Mouse (Mus musculus) cortical plate, adult 2 months (tissue): ENCODE measurements around the gene Taok1. TPM values are rescaled to one million over a fixed set of nuclear protein-coding genes. Genes with fewer than 3 reads are reported as not detected.

Experiments used
- H3K27ac ChIP-seq: fragments of 200-500 bp; 2 replicates; pipeline ENCODE4 v1.5.1; 2012; ENCODE audit warnings: low read length, control low read depth, inconsistent platforms; ENCODE audit not compliant: insufficient read depth
- H3K4me1 ChIP-seq: fragments of 200-500 bp; 2 replicates; pipeline ENCODE4 v1.6.1; 2011; ENCODE audit warnings: low read length; ENCODE audit not compliant: control insufficient read depth, insufficient read depth
- H3K4me3 ChIP-seq: fragments of 200-500 bp; 2 replicates; pipeline ENCODE4 v1.5.1; 2011; ENCODE audit warnings: mild to moderate bottlenecking, low read length, control low read depth; ENCODE audit not compliant: insufficient read depth
- CTCF ChIP-seq: fragments of 200-500 bp; IDR thresholded peaks from 2 replicates; pipeline ENCODE4 v1.5.1; 2011; ENCODE audit warnings: mild to moderate bottlenecking, control low read depth, low read length; ENCODE audit not compliant: insufficient read depth; ENCODE audit errors: extremely low read depth
- POLR2A ChIP-seq: fragments of 200-500 bp; IDR thresholded peaks from 2 replicates; pipeline ENCODE4 v1.6.1; 2011; ENCODE audit warnings: mild to moderate bottlenecking, low read length, control low read depth; ENCODE audit not compliant: insufficient read depth; ENCODE audit errors: extremely low read depth
- polyA plus RNA-seq: library from polyadenylated mRNA; depleted of rRNA; stranded (reverse); fragments of >200 nt; gene quantifications from 2 replicates; pipeline ENCODE4 v1.2.3, GENCODE M21; 2012

The Taok1 gene
- polyA plus RNA-seq, 1 experiment: 29.9 TPM

DNA sequence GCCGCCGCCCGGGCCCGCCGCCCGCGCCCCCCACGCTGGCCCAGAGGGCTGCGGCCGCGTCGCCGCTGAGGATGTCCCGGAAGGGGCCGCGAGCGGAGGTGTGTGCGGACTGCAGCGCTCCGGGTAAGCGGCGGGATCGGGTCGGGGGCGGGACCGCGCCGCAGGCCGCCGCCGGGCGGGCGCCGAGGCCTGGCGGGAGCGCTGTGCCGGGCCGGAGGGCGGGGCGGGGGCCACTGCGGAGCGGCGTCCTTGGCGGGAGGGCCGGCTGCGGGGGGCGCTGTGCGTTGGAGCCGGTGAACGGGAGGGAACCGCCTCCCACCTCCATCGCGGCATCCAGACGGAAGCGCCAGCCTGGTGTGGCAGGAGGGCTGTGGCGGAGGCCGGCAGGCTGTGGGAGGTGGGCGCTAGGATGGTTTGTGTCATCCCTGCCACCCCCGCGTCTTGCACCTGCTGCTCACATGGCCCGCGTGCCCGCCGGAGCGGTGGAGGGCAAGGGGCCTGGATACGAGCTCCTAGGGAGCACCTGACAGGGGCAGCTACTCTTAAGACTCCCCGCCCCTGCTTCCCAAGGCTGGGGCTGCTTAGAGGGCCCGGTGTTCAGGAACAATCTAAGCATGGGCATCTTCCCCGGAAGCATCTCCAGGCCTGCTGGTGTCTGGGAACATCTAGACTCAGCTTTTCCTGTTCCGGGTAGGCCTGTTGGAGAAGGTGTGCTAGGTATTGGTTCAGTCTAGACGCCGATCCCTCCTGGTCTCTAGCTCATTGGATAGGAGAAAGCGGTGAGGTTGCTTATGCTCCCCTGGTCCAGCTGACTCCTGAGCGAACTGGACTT lies 113.9 kb downstream of the Taok1 start, which contains the start of gene Git1:
Gene Git1, plus strand, starts transcription at position 51 of the 832 bp plus-strand sequence.
- H3K27ac ChIP-seq: peak within 1 kb of the TSS; percentile 80
- peak within 1 kb of the TSS; percentile 54 for H3K4me3 ChIP-seq
- H3K4me1 ChIP-seq: peaks cover 9% of the 10 kb centered on the region
- TF ChIP-seq POLR2A (peak; percentile 50; the same call in 1 of the 2 replicates), CTCF (no peak)

DNA sequence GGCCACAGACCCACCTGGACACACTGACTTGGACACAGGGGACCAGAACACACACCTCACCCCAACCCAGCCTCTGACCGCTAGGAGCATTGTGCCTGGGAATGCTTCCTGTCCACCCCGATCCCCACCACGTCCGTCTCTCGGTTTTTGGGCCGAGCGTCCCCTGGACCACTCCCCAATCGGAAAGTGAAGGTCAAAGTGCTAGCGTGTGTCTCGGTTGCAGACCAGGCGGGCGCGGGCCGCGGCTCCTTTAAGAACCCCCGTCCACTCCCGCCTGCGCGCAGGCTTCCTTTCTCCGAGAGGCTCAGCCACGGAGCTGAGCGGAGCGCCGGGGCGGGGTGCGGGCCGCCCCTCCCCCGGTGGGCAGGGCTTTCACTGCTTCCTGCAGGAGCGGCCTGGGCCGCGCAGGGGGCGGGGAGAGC lies 114.7 kb downstream of the Taok1 start:
- TF ChIP-seq POLR2A: peak; percentile 41; the same call in 1 of the 2 replicates
- no peak for TF ChIP-seq CTCF
- Histone ChIP-seq H3K4me3 (peak overlapping the region; percentile 54), H3K27ac (peak overlapping the region; percentile 47), H3K4me1 (peaks cover 8% of the 10 kb centered on the region)

DNA sequence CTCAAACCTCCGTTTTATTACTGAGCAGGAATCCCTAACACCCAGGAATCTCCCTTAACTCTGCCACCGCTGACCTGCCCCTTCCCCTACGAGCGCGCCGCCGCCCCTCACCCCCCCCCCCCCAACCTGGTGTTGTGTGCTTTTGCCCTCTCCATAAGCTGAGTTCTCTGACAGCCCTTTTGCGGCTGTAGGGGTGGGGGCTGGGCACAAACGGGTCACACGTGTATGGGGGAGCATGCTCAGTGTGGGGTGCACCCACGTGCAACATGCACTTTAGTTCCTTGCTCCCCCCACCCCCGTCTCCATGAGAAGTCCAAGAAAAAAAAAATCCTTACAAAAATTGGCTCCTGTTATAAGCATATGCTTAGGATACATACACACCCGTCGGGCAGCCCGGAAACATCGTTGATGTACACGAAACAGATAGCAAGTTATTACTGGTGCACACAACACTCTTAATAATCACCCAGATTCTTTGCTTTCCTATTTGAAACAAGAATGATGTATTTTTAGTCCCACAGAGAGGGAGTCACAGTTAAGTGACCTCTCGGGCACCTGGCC lies 115.2 kb downstream of the Taok1 start:
- TF ChIP-seq CTCF: no peak
- TF ChIP-seq POLR2A: no peak
- Histone ChIP-seq H3K27ac (peak overlapping the region; percentile 47), H3K4me3 (peak overlapping the region; percentile 54), H3K4me1 (peaks cover 11% of the 10 kb centered on the region)

DNA sequence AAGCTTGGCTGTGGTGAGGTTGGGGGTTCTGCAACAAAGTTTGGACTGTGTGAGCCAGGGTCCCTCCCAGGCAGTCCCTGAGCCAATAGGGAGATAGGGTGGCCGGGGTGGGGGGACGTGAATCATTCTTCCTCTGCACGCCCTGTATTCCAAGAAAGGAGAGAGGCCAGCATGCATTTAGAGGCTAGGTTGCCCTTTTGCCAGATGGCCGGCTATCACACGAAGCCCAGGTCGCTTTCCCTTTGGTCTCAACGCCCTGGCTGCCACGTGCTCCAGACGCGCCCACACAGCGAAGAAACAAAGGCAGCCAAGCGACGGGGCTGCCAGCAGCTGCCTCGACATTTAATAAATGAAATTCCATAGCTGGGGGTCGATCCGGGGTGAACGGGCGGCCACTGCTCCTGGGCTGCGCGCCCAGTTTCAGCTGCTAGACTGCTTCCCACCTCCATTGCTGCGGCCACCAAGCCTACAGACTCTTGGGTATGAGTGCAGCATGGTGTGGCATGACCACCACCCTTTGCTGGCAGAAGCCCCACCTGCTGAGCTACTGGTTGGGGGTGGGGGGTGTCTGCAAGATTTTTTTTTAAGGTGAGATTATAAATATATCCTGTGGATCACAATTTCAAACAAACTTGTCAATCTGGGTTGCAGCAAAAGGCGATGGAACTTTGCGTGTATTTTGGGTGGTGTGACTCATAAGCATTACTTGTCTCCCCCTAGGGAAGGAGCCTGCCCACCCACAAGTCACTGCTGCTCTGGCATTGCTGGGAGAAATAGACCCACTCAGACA lies 115.9 kb downstream of the Taok1 start:
- Histone ChIP-seq H3K4me1 (peaks cover 12% of the 10 kb centered on the region), H3K27ac (peak overlapping the region; percentile 78), H3K4me3 (peak overlapping the region; percentile 54)
- TF ChIP-seq POLR2A: 0 out of 2 replicates have a peak, but pooled peaks have one; percentile 48
- TF ChIP-seq CTCF: no peak

DNA sequence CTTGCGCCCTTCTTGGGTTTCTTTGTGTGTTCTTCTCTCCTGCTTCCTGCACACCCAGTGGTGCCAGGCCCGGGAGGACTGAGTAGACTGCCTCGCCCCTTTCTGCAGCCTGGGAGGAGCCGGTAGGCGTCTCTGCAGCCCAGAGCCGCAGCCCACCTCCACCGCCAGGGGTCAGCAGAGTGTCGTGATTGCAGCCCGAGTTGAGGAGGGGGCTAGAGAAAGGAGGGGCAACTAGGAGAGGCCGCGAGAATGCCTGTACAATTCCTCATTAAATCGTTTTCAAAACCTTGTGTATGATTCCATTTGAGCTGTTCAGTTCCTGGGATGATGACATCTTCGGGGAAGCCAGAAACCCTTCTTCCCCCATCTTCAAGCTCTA lies 116.5 kb downstream of the Taok1 start:
- TF ChIP-seq POLR2A (peak; percentile 52; the same call in 1 of the 2 replicates), CTCF (peak; percentile 74)
- Histone ChIP-seq H3K4me3 (peak overlapping the region; percentile 54; the same call in 1 of the 2 replicates), H3K4me1 (peaks cover 14% of the 10 kb centered on the region), H3K27ac (peak overlapping the region; percentile 78)

DNA sequence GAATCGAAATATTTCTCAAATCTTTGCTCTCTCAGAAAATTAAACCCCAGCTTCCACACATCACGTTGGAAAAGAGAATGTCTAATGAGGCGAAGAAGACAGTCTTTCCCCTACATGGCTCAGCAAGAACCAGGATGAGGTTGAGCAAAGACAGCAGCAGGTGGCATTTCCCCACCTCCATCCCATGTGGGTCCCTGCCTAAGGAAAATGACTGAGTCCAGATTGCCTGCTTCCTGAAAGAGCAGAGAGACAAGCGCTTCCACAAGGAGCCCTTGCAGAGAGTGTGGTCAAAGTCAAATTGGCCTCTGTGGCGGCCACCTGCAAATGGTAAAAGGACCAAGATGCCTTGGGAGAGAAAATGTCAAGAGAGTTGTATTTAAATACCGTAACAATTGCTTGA lies 117.2 kb downstream of the Taok1 start:
- H3K4me3 ChIP-seq: peak overlapping the region; percentile 94
- TF ChIP-seq CTCF: no peak
- peaks cover 18% of the 10 kb centered on the region for H3K4me1 ChIP-seq
- peak overlapping the region; percentile 49 for H3K27ac ChIP-seq

DNA sequence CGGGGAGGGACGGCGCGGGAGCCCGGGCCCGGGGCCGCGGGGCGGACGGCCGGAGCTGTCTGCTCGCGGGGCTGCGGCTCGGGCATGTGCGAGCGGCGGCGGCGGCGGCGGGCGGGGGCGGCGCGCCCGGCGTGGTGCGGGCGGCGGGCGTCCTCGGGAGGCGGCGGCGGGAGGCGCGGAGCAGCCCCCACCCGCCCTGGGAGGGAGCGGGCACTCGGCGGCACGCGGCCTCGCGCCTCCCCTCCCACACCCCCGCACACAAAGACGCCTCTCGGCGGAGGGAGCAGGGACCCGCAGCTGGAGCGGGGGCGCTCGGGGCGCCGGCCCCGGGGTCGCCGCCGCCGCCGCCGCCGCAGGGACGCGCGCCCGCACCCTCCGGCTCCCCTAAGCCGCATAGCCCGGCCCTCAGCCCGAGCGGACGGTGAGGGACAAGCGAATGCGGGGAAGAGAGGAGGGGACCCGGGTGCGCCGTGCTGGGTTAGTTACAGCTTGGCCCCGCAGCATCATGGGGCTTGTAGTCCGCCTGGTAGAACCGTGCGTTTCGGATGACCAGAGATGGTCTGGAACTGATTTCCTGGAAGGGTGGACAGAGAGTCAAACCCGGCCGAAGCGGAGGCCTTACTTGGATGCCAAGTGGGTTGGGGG lies 117.9 kb downstream of the Taok1 start, which contains the start of gene Ankrd13b:
Gene Ankrd13b, minus strand, starts transcription at position 88 of the 645 bp plus-strand sequence.
- TF ChIP-seq POLR2A (peak; percentile 65), CTCF (no peak)
- Histone ChIP-seq H3K4me3 (peak within 1 kb of the TSS; percentile 94), H3K27ac (peak within 1 kb of the TSS; percentile 82), H3K4me1 (peaks cover 16% of the 10 kb centered on the region)

DNA sequence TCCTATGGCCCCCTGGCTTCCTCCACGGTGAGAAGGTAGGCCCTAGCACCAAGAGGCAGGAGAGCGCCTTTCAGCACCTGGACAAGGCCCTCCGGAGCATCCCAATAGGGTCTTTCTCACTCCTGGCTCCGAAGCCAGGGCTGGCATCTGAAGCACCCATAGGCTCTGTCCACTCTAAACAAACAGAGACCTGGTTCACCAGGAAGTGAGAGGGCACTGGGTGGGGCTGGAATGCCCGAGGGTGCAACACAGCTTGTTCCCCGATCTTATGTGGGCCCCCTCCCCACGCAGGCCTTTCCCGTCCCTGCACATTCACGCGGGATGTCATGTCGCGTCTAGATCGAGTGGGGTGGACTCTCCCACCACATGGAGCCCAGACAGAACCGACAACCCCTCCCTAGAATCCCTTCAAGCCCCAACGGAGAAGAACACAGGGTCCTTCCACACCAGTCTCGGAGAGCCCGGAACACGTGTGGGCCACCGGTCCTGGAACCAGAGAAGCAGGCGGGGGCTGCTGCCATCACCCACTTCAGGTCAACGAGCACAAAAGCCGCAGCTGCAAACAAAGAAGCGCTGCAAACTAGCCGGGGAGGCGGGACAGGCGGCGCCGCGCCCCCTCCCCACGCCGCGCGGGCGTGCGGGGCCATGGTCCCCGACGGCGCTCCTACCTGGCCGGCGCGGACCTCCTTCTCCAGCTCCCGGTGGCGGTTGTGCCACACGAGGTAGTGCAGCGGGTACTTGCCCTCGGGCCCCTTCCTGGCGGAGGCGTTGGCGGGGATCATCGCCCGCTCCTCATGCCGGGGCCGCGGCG lies 118.6 kb downstream of the Taok1 start:
- Histone ChIP-seq H3K4me1 (peaks cover 18% of the 10 kb centered on the region), H3K27ac (peak overlapping the region; percentile 82)
- TF ChIP-seq POLR2A (no peak), CTCF (no peak)

More for the DNA sequence above, 118.6 kb downstream of the Taok1 start:
- peak overlapping the region; percentile 94 for H3K4me3 ChIP-seq
